Mouse (Mus musculus) thymus, adult 2 months (tissue): Measurements from ENCODE around the gene Cyth1.

Experiments
- CTCF ChIP-seq: fragments of 200-500 bp; IDR thresholded peaks from 2 replicates; pipeline ENCODE4 v1.5.1; 2012; ENCODE audit warnings: mild to moderate bottlenecking, control low read depth, low read length, moderate library complexity, borderline replicate concordance; ENCODE audit not compliant: control insufficient read depth, poor library complexity, insufficient read depth; ENCODE audit errors: extremely low read depth
- POLR2A ChIP-seq: fragments of 200-500 bp; IDR thresholded peaks from 2 replicates; pipeline ENCODE4 v1.6.1; 2012; ENCODE audit warnings: mild to moderate bottlenecking, low read length, control low read depth, moderate library complexity; ENCODE audit not compliant: control insufficient read depth, poor library complexity, insufficient read depth; ENCODE audit errors: extremely low read depth

DNA sequence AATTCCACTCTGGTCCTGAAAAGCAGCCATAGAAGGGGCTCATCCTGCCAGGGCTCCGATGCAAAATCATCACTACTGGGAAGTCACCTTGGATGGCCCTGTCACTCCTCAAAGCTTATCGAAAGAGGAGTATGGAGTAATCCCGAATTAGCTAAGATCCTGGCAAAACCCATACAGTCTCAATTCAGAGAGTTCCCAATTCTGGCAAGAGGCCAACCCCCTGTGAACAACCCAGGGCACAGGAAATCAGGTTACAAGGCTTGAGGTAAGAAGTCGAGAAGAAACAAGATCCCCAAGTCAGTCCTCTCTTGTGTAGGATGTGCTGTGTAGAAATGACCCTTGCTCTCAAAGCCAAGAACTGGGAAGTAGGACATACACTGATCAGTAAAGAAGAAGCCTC lies 5.9 kb downstream of the Cyth1 start:
- TF ChIP-seq POLR2A: no peak
- TF ChIP-seq CTCF: no peak
